Mouse (Mus musculus) stomach, postnatal 0 days (tissue): Measurements from ENCODE around the gene Agfg2.

Experiments
- CTCF ChIP-seq: IDR thresholded peaks from 2 replicates; pipeline ENCODE4 v1.5.1; 2016; ENCODE audit warnings: antibody characterized with exemption, low read depth, mild to moderate bottlenecking, moderate library complexity
- EP300 ChIP-seq: optimal IDR thresholded peaks from 2 replicates; pipeline ENCODE3; 2016; ENCODE audit warnings: antibody characterized with exemption

DNA sequence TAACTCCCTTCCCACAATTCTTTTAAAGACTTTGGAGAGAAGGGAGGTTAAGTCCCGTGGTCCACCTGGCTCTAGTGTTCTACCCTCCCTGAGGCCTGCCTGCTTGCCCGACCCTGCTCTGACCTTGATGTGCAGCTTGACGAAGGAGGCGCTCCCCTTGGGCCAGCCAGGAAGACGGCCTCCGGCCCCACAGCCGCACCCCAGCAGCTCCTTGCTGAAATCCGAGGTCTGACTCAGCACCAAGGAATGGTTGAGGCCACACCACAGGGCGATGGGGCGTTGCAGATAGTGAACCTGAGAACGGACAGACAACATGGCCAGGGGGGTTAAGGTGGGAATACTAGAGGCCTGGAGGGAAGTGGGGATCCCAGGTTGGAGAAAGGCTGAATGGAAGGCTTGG lies 71.0 kb downstream of the Agfg2 start, which contains the start of gene Pcolce:
- TF ChIP-seq CTCF (no peak), EP300 (no peak)
